Comparison of ENCODE assay signal across 20 mouse cellular contexts in the genomic region with DNA sequence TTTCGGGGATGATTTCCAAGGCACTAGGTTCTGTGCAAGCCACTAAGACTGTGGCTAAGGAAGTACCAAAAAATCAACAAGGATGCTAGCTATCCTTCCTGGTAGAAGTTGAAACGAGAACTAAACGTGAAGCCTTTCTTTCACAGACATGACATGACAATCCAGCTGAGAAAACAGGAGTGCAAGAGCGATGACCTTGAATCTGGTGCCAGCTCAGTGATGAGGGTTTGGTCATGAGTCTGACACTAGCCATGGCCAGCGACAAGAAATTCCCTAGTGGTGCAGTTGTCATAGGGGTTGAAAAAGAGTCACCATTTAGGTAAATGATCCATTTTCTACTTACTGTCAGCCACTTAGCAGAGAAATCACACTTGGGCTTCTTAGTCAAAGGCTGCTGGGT.
A peak's percentile ranks its signal among the peaks of the same experiment; 100 is the strongest.
DNase-seq lines count a peak whose midpoint lies in the region; ATAC-seq lines count a peak whose summit lies in the region.
"Had no signal": no experiment of that assay in that cellular context is flagged by ENCODE, and none has a peak within 500 bp of the region (broad histone marks: within the 10 kb centered on the region; RNA-seq: fewer than 3 reads in every experiment).

No protein-coding gene starts in this region.

- H3K36me3 ChIP-seq in heart, embryonic 11.5 days (ENCODE audit: control insufficient read depth, insufficient read depth, low read length) = no peaks in the 10 kb centered on the region
- H3K36me3 ChIP-seq in midbrain, embryonic 10.5 days = no peaks in the 10 kb centered on the region
- H3K36me3 ChIP-seq: embryonic facial prominence, embryonic 10.5 days; hindbrain, embryonic 13.5 days; intestine, embryonic 15.5 days; liver, embryonic 13.5 days had no signal

- intact Hi-C loops in heart, postnatal 10 days (cut with DNase I) = no loop called here

- peak; percentile 54 to 57 for DNase-seq in heart, adult 18-20 months
- peak; percentile 60 for DNase-seq in adrenal gland, postnatal 25 days
- DNase-seq in heart, adult 8-10 months (ENCODE audit: low spot score) = peak; percentile 26
- DNase-seq in heart, postnatal 10 days = peak; percentile 59 to 68
- no peak for DNase-seq in ovary, postnatal 36 days (ENCODE audit: low spot score)
- no peak for DNase-seq in spleen, postnatal 36 days (ENCODE audit: low spot score in 2 of 2)
- no peak for DNase-seq in midbrain, embryonic 10.5 days (ENCODE audit: low spot score)
- DNase-seq: cerebellum, adult 8-10 months; kidney, postnatal 25 days; layer of hippocampus, adult 9-11 months; liver, embryonic 13.5 days; lung, postnatal 10 days; right cerebral cortex, adult 18-20 months; thymus, postnatal 36 days had no signal

- 55% methylated on average over 5 of the region's 5 CpGs for WGBS in heart, embryonic 11.5 days (ENCODE audit: insufficient replicate concordance)
- WGBS in midbrain, embryonic 10.5 days = 82% methylated on average over 5 of the region's 5 CpGs

- no peak overlapping the region for H3K4me2 ChIP-seq in heart, embryonic 11.5 days
- H3K4me2 ChIP-seq: hindbrain, embryonic 13.5 days; intestine, embryonic 15.5 days; liver, embryonic 13.5 days had no signal

- no peak overlapping the region for H3K27ac ChIP-seq in heart, embryonic 11.5 days (ENCODE audit: low read depth, low read length)
- no peak overlapping the region for H3K27ac ChIP-seq in midbrain, embryonic 10.5 days (replicated peaks)
- H3K27ac ChIP-seq: embryonic facial prominence, embryonic 10.5 days; hindbrain, embryonic 13.5 days; intestine, embryonic 15.5 days; liver, embryonic 13.5 days had no signal

- H3K4me3 ChIP-seq in heart, embryonic 11.5 days (ENCODE audit: low read depth, low read length) = no peak overlapping the region
- no peak overlapping the region for H3K4me3 ChIP-seq in midbrain, embryonic 10.5 days
- H3K4me3 ChIP-seq: embryonic facial prominence, embryonic 10.5 days; hindbrain, embryonic 13.5 days; intestine, embryonic 15.5 days; liver, embryonic 13.5 days had no signal

- peaks cover 53% of the 10 kb centered on the region for H3K4me1 ChIP-seq in heart, embryonic 11.5 days (ENCODE audit: control insufficient read depth, insufficient read depth, low read length)
- peaks cover 23% of the 10 kb centered on the region for H3K4me1 ChIP-seq in midbrain, embryonic 10.5 days
- H3K4me1 ChIP-seq: intestine, embryonic 15.5 days had no signal

- no peaks in the 10 kb centered on the region for H3K9me3 ChIP-seq in heart, embryonic 11.5 days (replicated peaks; ENCODE audit: control insufficient read depth, low read length)
- H3K9me3 ChIP-seq in midbrain, embryonic 10.5 days (replicated peaks) = no peaks in the 10 kb centered on the region
- H3K9me3 ChIP-seq: embryonic facial prominence, embryonic 10.5 days; hindbrain, embryonic 13.5 days; intestine, embryonic 15.5 days; liver, embryonic 13.5 days had no signal

- no peak for ATAC-seq in heart, embryonic 11.5 days (replicated peaks; ENCODE audit: insufficient number of reproducible peaks, low FRiP score, low TSS enrichment)
- ATAC-seq: forebrain, embryonic 16.5 days had no signal

- no peaks in the 10 kb centered on the region for H3K27me3 ChIP-seq in heart, embryonic 11.5 days (ENCODE audit: control insufficient read depth, insufficient read depth, low read length)
- no peaks in the 10 kb centered on the region for H3K27me3 ChIP-seq in midbrain, embryonic 10.5 days (ENCODE audit: low read depth, poor library complexity, severe bottlenecking)
- H3K27me3 ChIP-seq: CH12.LX; hindbrain, embryonic 13.5 days; intestine, embryonic 15.5 days; liver, embryonic 13.5 days had no signal

- H3K9ac ChIP-seq in heart, embryonic 11.5 days (ENCODE audit: low read depth, low read length) = no peak overlapping the region
- H3K9ac ChIP-seq: hindbrain, embryonic 13.5 days; intestine, embryonic 15.5 days; liver, embryonic 13.5 days had no signal

Comparison
In these comparisons a context has a peak if more than half of its experiments do, and no peak if none do; other contexts are left out.
1. DNase-seq: peak in heart, adult 18-20 months (2 of 2), adrenal gland, postnatal 25 days (single experiment), heart, adult 8-10 months (single experiment) and heart, postnatal 10 days (2 of 2); none in ovary, postnatal 36 days (single experiment), spleen, postnatal 36 days (0 of 2) and midbrain, embryonic 10.5 days (single experiment).